Mouse (Mus musculus): ENCODE measurements around the gene Iqcf5.

GRCm38 (mm10) chr9:106469317-106469716 is 45.1 kb upstream of the Iqcf5 start:
- TF ChIP-seq POLR2A (IDR thresholded peaks at IDR 0.05; ENCODE audit: control insufficient read depth, low read depth, low read length) (no peak), CTCF (IDR thresholded peaks at IDR 0.05; ENCODE audit: control insufficient read depth, insufficient read depth, insufficient replicate concordance, low read depth, low read length) (no peak)
